Mouse (Mus musculus) intestine, embryonic 16.5 days (tissue): ENCODE measurements around the gene Ang. TPM values are rescaled to one million over a fixed set of nuclear protein-coding genes. Genes with fewer than 3 reads are reported as not detected.
A peak's percentile ranks its signal among the peaks of the same experiment; 100 is the strongest.

ENCODE experiments used
- ATAC-seq: fragments of 200-750 bp; cut with Nextera tagmentation; 2 replicates; pipeline ENCODE4 v1.8.0; 2017; ENCODE audit warnings: moderate TSS enrichment, moderate library complexity
- H3K27ac ChIP-seq: fragments of 300-500 bp; sonication (generic); 2 replicates; pipeline ENCODE4 v1.5.1; 2014; ENCODE audit warnings: mild to moderate bottlenecking, low read length
- H3K27me3 ChIP-seq: fragments of 300-500 bp; sonication (generic); replicated peaks from 2 replicates; pipeline ENCODE4 v1.6.1; 2014; ENCODE audit warnings: low read length, control low read depth, mixed read lengths; ENCODE audit not compliant: control insufficient read depth, insufficient read depth
- H3K36me3 ChIP-seq: fragments of 300-500 bp; sonication (generic); 2 replicates; pipeline ENCODE4 v1.6.1; 2014; ENCODE audit warnings: low read length, control low read depth; ENCODE audit not compliant: control insufficient read depth, insufficient read depth
- H3K4me1 ChIP-seq: fragments of 300-500 bp; sonication (generic); 2 replicates; pipeline ENCODE4 v1.6.1; 2014; ENCODE audit warnings: low read length, control low read depth, mixed read lengths; ENCODE audit not compliant: control insufficient read depth, insufficient read depth
- H3K4me2 ChIP-seq: fragments of 300-500 bp; sonication (generic); 2 replicates; pipeline ENCODE4 v1.6.1; 2014; ENCODE audit warnings: low read depth, low read length, control low read depth
- H3K4me3 ChIP-seq: fragments of 300-500 bp; sonication (generic); 2 replicates; pipeline ENCODE4 v1.5.1; 2014; ENCODE audit warnings: mild to moderate bottlenecking, low read length
- H3K9ac ChIP-seq: fragments of 300-500 bp; sonication (generic); 2 replicates; pipeline ENCODE4 v1.6.1; 2014; ENCODE audit warnings: low read depth, low read length
- H3K9me3 ChIP-seq: fragments of 300-500 bp; sonication (generic); 2 replicates; pipeline ENCODE4 v1.6.1; 2016; ENCODE audit warnings: low read length, control low read depth; ENCODE audit not compliant: control insufficient read depth
- WGBS: fragments of 180-500 bp; shearing (Covaris S2); extraction: QIAGEN DNeasy Blood & Tissue Kit; methylation state at CpG from one replicate; pipeline ENCODE4 v1.1.7; 2014; 5-methylcytosine and 5-hydroxymethylcytosine counted together
- polyA plus RNA-seq: library from polyadenylated mRNA; unstranded; fragments of >200 nt; fragmentation: Nextera tagmentation; extraction: Ambion mirVana; gene quantifications from 2 replicates; pipeline ENCODE4 v1.2.1, GENCODE M21; 2015

Ang gene
- polyA plus RNA-seq, 1 experiment from 2014 or later = 76.1 TPM

- no peaks in the 10 kb centered on the region for H3K9me3 ChIP-seq
- peak; percentile 94 for ATAC-seq
- H3K36me3 ChIP-seq = no peaks in the 10 kb centered on the region
- no peak overlapping the region for H3K9ac ChIP-seq
- no peak overlapping the region for H3K4me2 ChIP-seq
- H3K4me3 ChIP-seq = no peak overlapping the region
- H3K4me1 ChIP-seq = peaks cover 14% of the 10 kb centered on the region; the same call in 1 of the 2 replicates
- H3K27ac ChIP-seq = peak overlapping the region; percentile 46; the same call in 1 of the 2 replicates
- no peaks in the 10 kb centered on the region for H3K27me3 ChIP-seq
- WGBS = 24% methylated on average over 5 of the region's 5 CpGs
These were observed 58.2 kb downstream of the Ang start for GRCm38 (mm10) chr14:51149164-51149563.

DNA sequence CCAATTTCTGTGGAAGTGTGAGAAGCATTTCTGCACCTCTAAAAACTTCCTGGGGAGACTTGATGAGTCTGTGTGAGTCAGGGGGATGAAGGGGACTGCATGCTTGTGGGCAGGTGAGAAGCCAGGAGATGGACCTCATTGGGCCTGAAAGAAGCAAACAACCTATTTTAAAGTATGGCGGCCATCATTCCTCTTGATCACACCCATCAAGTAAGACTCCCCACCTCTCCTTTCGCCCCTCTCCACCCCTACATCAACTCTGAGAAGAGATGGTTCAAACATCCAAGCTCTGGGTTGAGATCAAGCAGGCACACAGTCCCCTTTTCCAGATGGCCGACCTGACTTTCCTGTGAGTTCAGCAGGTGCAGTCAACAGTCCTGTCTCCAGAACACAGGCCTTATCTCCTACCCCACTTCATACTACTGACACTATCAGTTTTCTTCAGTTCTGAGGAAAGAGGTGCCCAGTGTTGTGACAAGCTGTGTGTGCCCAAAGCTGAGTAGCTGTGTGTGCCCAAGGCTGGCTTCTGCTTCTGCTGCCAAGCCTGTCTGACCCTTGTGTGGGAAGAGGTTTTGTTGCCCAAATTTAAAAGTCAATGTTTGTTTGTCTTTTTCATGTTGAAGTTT is 59.4 kb downstream of the Ang start:
- no peak for ATAC-seq
- H3K4me3 ChIP-seq = no peak overlapping the region
- no peaks in the 10 kb centered on the region for H3K27me3 ChIP-seq
- WGBS = 81% methylated on average over 3 of the region's 3 CpGs
- H3K9me3 ChIP-seq = no peaks in the 10 kb centered on the region
- H3K9ac ChIP-seq = no peak overlapping the region
- H3K4me2 ChIP-seq = no peak overlapping the region
- H3K4me1 ChIP-seq = peaks cover 14% of the 10 kb centered on the region; the same call in 1 of the 2 replicates
- no peak overlapping the region for H3K27ac ChIP-seq
- no peaks in the 10 kb centered on the region for H3K36me3 ChIP-seq

Other genes starting within 250 kb of the Ang start
- gene Tep1, start 220.6 kb upstream of the Ang start, polyA plus RNA-seq = 12.6 and 16.0 TPM in 2 replicates
- 0.21 and 0.23 TPM in 2 replicates for gene Klhl33, start 193.6 kb upstream of the Ang start, polyA plus RNA-seq
- 131 and 133 TPM in 2 replicates for gene Osgep, start 166.3 kb upstream of the Ang start, polyA plus RNA-seq
- gene Apex1, start 166.2 kb upstream of the Ang start, polyA plus RNA-seq = 208 and 232 TPM in 2 replicates
- 58.0 and 67.0 TPM in 2 replicates for gene Pip4p1, start 160.3 kb upstream of the Ang start, polyA plus RNA-seq
- 111 and 116 TPM in 2 replicates for gene Pnp, start 160.1 kb upstream of the Ang start, polyA plus RNA-seq
- not detected in 2 replicates for gene Gm49342, start 146.6 kb upstream of the Ang start, polyA plus RNA-seq
- gene Pnp2, start 135.2 kb upstream of the Ang start, polyA plus RNA-seq = 3.7 and 5.3 TPM in 2 replicates
- 0.20 and 0.29 TPM in 2 replicates for gene Rnase10, start 83.4 kb upstream of the Ang start, polyA plus RNA-seq
- gene Rnase9, start 49.3 kb upstream of the Ang start, polyA plus RNA-seq = not detected in 2 replicates
- not detected in 2 replicates for gene Rnase11, start 41.0 kb upstream of the Ang start, polyA plus RNA-seq
- 0.37 and 0.54 TPM in 2 replicates for gene Rnase12, start 33.5 kb upstream of the Ang start, polyA plus RNA-seq
- not detected in 2 replicates for gene Olfr750, start 16.7 kb upstream of the Ang start, polyA plus RNA-seq
- gene Rnase4, start 73 bp upstream of the Ang start, polyA plus RNA-seq = 288 and 336 TPM in 2 replicates
- not detected in 2 replicates for gene Eddm3b, start 23.3 kb downstream of the Ang start, polyA plus RNA-seq
- 1.5 and 1.6 TPM in 2 replicates for gene Rnase6, start 32.8 kb downstream of the Ang start, polyA plus RNA-seq
- gene Rnase1, start 55.6 kb downstream of the Ang start, polyA plus RNA-seq = 107 and 192 TPM in 2 replicates
- gene Rnase2b, start 71.1 kb downstream of the Ang start, polyA plus RNA-seq = not detected in 2 replicates
- not detected in 2 replicates for gene Ang2, start 108.0 kb downstream of the Ang start, polyA plus RNA-seq
- gene Ear14, start 112.2 kb downstream of the Ang start, polyA plus RNA-seq = not detected in 2 replicates
- gene Rnase2a, start 165.0 kb downstream of the Ang start, polyA plus RNA-seq = not detected in 2 replicates